Mouse (Mus musculus) cerebellum, postnatal 14 days (tissue): ENCODE results near the gene Ccdc33.

Source experiments
- DNase-seq, 2 experiments: peaks; one replicate each; pipeline ENCODE4 v3.0.0; 2021; ENCODE audit warnings: mixed read lengths in 2 of 2

Gene Ccdc33

DNA sequence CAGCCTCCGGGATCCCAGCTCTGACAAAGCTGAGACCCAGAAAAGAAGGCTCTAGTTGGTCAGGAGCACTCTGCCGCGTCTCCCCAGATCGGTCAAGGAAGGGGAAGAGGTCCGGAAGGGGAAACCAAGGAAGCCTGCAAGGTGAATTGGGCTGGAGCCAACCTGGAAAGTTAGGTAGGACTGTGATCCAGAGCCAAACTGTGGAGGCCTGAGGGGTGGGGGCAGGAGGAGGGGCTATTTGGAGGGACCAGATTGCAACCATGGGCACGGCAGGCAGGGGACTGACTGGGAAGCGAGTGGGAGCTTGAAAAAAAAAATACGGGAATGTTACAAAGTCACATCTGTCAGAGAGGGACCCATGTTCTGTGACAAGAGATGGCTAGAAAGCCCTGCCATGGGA is 10.9 kb upstream of the Ccdc33 start:
- no peak for DNase-seq

DNA sequence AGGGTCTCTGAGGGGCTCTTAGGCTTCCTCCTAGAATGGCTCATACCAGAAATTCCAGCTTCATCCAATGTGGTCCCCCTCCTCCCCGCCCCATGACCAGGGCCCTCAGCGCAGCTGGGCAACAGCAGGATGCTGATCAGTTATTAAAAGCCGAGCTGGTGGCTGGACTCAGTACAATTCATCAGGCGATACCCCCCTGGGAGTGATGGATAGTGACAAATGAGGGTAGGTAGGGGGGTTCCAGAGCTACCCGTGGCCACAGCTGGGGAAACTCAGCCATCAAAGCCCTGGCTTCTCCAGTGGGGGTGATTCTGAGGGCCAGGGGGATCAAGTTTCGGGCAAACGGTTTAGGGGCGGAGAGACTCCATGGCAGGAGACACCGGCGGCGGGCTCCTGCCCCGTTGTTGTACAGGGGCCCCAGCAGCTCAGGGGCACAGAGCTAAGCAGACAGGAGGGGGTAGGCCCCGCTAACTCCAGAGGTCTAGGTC is 10.3 kb upstream of the Ccdc33 start:
- no peak for DNase-seq

DNA sequence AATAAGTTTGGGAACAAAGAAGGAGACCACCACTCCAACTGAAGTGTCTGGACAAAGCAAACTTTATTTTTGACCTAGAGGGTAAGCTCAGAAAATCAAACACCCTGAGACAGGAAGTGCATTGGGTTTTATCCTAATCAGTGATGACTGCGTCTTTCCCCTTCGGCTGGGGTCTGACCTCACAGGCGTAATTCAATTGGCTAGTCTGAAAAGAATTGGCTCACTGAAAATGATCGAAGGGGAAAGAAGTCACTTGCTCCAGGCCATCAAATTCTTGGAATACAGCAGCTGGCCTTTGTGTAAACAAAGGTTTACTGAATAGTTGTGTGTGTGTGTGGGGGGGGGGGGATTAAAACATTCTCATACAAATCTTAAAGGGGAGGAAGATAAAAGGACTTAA is 7.2 kb upstream of the Ccdc33 start:
- DNase-seq, result no peak

DNA sequence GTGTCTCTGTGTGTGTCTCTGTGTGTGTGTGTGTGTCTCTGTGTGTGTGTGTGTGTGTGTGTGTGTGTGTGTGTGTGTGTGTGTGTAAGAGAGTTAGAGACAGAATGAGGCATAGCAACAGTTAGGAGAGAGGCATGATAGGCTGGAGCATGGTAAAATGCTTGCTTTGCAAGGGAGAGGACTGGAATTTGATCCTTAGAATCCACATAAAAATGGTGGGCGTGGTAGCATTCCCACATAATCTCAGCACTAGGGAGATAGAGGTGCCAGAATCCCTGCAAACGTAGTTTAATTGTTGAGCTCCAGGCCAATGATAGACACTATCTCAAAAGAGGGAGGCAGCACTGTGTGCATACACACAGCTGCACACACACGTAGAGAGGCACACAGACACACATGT is 6.5 kb upstream of the Ccdc33 start:
- DNase-seq, result no peak

DNA sequence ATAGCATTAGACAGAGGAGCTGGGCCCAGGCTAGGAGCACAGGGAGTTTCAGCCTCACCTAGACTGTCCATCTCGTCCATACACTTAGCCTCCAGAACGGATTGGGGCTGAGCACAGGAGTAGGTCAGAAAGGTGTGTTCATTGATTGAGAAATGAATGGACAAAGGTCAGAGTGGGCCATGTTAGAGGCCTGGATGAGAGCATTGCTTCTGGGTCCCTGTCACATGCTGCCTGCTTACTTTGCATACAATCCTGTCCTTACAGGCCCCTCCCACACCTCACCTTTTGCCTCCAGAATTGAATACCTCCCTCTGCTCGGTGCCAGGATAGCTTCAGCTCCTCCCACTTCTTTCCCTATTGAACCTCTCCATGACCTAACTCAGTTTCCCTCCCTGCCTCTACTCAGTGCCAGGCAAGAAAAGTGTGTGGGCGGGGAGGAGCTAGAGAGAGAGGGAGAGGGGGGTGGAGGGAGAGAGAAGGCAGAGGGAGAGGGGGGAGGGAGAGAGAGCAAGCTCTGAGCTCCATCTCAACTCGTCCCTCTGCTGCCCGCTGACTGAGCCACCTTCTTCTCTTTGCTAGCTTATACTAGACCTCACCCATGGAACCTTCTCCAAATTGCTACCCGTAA is 2.5 kb downstream of the Ccdc33 start:
- no peak for DNase-seq

DNA sequence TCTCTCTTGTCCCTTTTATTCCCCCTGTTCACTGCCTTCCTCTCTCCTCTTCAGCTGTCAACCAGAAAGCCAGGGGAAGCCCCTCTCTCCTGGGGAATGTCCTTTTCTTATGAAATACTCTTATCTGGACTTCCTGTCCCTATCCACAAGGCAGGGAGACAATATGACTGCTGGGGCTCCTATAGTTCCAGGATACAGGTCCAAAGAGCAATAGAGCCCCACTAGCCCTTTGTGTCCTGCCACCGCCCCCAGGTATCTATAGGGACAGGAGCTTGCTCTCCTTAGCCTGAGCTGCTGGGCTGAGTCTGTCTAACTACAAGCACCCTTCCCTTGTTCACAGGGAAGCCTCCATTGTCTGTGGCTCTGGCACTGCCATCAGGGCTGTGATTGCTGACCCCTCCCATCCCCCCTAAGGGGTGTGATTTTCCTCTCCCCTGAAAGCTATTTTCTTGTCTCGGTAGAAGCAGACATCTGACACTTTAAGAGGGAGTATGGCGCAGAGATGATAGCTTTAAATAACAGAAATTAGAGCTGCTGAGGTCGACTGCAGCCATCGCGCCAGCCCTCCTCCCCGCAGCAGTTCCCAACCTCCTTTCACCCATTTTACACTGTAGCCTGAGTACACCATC is 3.2 kb downstream of the Ccdc33 start:
- DNase-seq, result no peak

DNA sequence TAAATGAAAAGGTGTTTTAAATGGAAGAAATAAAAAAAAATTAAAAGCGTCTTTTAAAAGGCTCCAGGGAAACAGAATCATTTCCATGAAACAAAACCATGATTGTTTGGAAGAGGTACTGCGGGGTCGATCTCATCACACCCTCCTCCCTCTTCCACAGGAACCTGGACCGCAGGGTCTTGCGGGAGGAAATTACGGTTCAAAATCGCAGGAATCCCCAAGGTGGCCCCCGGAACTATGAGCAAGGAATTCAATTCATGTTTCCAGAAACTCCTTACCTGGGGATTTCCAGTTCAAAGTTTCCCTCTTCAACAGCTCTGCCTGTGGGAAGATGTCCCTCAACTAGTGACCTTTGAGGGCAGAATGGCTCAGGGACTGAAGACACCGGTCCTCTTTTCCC is 4.6 kb downstream of the Ccdc33 start:
- DNase-seq, result no peak

DNA sequence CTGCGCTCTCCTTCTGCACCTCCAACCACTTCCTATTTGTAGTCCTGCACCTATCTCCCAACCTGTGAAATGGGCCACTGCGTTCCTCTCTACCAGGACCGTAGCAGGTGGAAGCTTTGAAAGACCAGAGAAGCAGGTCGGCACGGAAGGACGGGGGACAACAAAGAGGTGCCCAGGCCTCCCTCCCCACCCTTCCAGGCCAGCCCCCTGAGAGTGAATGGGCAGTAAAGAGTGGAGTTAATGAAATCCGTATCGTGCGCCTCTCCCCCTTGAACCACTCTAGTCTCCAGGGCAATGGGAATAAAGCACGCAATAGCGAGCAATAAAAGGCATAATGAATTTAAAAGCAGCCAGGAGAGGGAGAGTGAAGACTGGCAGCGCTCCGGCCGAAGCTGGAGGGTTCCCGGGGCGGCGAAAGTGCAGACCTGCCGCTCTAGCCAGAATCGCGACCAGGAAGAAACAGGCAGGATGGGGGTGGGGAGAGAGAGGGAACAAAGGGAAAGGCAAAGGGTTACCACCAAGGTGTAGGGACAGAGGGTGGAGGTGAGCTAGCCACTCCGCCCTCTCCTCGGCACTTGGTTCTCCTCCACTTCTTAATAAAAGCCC is 5.2 kb downstream of the Ccdc33 start:
- peak; percentile 63 to 69 for DNase-seq

DNA sequence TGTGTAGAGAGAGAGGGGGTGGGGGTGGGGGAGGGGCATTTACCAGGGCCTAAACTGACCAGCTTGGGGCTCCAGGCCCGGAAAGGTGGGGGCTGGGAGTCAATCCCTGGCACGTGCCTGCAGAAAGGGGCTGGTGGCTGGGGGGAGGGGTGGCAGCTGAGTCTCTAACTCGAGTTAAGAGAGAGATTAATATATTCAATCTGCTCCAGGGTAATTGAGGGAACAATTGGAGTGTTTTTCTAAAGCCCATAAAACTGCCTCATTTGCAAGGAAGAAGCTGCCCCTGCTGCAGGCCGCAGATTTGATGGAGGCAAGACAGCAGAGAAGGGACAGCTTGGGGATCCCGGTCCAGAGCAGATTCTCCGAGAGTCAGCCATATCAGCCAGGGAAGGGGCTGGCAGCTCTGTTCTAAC is 5.8 kb downstream of the Ccdc33 start:
- peak; percentile 72 to 88 for DNase-seq

DNA sequence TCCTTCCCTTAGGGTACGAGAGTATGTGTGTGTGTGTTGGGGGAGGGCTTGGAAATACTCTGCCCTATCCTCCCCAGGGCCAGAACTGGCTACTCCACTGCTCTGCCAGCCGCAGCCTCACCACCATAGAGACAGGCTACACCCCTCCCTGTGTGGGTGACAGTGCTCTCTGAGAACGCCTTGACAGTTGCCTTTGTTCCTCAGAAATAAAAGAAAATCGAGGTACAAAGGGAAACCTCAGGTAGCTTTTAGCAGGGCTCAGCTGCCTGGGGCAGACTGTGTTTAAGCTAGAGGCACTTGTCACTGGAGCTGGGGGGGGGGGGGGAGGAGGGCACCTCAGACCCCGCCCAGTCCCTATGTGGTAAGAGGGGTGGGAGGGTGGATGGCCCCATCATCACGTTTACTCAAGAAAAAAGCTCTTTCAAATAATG is 6.3 kb downstream of the Ccdc33 start:
- no peak for DNase-seq

DNA sequence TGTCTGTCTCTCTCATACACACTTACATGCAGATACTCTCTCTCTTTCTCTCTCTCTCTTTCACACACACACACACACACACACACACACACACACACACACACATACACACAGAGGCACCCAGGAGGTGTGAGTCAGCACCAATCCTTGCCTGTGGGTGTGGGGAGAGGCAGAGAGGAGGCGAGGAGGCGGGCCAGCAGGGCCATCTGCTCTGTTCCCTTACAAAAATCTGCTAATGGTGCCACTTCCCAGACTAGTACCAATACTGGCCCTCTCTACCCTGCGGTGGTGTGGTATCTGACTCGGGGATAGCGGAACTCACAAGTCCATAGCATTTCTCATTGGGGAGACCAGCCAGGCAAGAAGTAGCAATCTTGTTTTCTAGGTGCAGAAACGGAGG is 7.2 kb downstream of the Ccdc33 start:
- peak; percentile 88 to 90 for DNase-seq

DNA sequence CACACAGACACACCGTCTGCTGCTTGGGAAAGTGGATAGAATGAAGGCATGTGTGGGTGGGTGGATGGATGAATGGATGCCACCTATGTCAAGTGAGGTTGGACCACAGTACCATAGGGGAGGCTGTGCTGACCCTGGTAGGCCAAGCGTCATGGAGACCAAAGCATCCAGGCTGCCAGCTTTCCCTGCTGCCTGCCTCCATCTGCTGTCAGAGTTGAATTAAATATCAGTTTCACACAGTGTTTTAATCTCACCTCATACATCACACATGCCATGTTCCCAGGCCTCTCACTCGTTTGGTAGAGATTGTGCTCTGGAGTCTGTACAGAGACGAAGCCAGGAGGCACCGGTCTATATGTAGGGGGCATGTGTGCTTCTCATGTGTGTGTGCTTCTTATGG is 7.8 kb downstream of the Ccdc33 start:
- DNase-seq, result peak; percentile 72 to 79

DNA sequence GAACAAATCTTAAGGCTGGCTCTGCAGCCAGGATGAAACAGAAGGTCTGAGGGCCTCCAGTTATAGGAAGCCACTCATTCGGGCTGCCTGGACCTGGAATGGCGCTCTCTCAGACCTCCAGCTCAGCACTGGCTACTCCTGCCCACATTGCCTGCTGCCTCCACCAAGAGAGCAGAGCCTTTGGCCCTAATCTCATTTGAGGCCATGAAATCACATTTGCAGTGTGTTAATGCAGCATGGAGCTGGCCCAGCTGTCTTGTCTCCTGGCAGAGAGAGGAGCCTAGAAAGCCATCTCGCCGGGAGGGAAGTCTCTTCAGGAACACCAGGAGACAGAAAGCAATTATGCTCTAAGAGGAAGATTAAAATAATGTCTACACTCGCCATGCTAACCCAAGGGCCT is 11.1 kb downstream of the Ccdc33 start:
- peak in 1 of 2 experiments; percentile 53 for DNase-seq

DNA sequence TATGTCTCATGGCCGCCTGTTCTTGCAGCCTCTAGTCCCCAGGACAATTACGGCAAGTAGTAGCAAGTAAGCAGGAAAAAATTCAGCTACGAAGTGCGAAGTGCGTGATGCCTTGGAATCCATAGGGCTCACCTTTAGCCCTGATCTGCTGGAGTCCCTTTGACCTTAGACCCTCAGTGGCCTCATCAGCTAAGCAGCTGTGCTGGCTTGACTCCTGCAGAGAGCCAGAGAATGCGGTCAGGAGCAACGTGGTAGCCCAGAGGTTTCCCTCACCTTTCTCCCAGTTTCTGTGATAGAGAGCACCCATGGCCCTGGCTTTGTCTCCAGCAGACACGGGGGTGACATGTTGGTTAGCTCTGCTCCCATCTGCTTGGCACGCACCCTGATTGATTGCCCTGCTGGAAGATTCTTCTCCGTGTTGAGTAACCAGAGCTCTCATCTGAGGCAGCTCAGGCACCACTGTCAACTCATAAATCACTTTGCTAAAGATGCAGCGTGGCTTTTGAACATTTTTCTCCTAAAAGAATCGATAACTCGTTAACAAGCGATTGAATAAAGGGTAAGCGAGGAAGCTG is 12.9 kb downstream of the Ccdc33 start:
- no peak for DNase-seq

DNA sequence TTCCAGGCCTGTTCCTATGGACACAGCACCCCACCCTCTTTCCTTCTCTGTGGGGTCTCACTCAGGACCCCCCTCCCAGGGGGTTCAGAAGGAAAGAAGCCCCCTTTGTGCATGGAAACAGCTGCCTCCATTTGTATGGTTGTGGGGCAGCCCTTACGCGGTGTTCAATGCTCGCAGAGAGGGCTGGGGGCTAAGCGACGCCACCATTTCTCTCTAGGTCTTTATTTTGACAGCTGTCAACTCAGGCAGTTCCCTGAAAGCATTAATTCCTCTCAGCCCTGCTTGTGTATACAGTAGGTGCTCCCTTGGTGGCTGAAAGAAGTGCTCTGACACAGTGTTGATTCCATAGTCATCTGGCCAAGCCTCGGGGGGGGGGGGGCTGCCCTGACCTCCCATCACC is 15.0 kb downstream of the Ccdc33 start:
- DNase-seq, result no peak

DNA sequence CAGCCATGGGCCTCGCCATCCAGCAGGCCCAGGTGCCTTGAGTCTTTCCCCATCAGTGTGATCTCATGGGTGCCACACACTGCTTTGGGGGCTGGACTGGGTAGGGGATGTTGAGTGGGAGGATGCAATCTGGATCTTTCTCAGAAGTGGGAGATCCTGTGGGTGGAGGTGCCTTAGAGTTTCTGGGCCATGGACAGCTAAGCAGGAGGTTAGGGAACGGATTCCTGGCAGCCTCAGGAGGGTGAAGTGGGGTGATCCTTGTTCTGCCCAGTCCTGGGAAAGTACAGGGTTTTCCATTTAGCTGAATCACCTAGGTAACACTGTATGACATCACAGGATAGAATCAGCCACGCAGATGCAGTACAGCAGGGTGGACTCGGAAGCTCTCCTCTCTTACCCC is 16.6 kb downstream of the Ccdc33 start:
- DNase-seq, result no peak

DNA sequence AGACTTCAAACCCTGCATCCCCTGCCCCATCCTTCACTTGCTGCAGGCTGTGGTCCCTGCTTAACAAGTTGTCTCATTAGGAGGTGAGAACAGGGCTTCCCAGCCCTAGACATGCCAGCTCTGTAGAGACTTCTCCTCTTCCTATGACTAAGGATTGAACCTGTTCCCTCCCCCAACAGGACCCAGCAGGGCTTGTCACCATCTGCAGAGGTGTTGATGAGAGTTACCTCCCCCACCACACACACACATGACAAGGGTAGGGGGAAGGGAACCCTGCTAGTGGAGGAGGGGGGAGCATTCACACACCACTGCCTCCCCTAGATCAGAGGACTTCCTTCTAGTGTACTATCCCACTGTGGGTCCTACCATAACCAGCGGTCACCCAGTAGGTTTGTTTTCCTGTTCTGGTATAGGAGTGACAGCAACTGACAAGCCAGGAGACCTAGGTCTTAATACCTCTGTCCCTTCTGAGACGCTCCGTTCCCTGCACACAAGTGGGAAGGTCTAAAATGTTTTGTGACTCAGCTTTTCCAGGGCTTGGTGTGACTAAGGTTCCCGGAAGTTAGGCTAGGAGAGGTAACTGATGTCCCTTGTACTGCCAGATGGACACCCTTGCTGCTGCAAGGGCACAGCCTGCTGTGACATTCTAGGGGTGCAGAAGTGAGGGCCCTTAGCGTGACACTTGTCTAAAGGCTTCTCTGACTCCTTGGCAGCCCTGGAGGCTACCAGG is 18.6 kb downstream of the Ccdc33 start:
- DNase-seq, result no peak

DNA sequence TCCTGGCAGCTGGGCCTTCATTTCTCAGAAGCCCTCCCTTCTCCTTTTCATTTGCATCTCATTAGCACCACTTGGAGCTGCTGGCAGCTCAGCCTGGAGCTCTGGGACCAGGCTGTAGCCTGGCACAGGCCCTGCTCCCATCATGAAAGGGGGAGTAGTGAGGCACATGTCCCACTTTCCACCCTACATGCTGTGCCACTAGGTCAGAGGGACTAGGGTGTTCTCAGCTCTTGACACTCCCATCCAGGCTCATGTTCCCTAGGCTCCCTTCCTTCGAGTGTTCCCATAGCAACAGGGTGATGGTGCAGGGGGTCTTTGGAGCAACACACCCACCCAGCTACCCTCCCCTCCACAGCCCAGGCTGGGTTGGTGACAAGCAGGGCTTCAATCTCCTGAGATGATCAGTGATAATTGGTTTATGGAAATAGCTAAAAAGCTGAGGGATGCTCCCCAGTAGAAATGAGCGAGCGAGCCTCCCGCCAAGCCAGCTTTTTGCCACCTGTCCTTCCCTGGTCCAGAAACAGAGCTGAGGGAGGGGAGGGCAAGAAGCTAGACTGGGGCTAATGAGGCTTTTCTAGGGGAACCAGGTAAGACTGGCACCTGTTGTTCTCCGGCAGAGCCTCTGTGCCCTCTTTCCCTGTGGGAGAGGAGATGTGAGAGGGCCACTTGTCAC is 21.9 kb downstream of the Ccdc33 start:
- peak; percentile 72 to 75 for DNase-seq

DNA sequence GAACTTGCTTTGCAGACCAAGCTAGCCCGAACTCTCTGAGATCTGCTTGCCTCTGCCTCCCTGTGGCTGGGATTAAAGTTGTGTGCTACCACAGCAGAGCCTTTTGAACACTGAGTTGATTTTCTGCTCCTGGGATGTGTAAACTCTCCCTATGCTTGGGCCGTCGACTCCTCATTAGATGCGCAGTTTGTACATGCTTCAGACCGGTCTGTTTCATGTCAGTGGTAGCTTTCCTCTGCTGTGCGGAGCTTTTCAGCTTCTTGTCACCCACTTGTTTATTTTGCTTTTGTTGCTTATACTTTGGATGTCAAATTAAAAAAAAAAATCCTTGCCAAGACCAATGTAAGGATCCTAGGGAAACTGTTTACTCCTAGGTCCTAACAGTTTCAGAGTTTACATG is 22.6 kb downstream of the Ccdc33 start:
- DNase-seq, result no peak

DNA sequence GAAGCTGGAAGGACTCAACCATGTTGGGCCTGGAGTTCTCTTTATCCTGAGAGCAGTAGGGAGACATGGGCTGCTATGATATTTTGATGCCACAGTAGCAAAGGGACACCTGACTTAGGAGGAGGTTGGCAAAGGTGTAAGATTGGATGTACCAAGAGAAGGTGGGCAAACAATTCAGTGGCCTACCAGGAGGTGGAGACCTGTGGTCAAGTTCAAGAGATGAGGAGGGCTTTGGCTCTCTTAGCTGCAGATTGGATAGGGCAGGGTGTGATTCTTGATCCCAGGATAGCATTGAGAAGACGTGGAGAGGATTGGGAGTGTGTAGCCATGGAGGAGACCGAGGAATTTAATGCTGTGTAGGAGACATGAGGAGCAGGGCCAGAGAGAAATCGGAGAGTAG is 24.8 kb downstream of the Ccdc33 start:
- peak in 1 of 2 experiments; percentile 55 for DNase-seq

DNA sequence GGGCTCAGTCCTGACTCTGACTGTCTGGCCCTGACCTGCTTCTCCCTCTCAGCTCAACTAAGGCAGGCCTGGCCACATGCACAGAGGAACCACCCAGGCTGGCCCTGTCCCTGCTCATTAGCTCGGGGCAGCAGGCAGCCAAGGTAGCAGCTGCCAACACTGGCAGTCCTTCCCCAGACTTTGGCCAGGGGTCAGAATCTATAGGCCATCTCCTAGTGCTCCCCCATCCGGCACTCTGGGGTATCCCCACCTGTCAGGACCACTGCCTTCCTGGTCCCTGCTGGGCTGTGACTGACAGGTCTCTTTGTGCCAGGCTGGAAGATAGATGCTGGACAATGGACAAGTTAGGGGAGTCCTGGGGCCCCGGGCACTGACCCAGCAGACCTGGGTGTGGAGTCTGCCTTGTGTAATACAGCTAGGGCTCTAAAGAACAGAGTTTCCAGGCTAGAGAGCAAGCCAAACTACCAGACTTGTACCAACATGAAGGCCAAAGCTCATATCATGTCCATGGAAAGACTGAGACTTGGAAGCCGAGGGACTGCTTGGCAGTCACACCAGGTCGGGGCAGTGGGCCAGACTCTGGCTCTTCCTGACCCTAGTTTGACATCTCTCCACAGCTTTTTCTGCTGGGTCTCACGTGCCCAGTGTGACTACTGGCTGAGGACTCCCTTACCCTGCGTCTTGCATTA is 25.9 kb downstream of the Ccdc33 start:
- peak; percentile 93 to 98 for DNase-seq
